Mouse (Mus musculus) stomach, postnatal 0 days (tissue): ENCODE measurements around the gene Plk5.

Experiments used
- CTCF ChIP-seq: IDR thresholded peaks from 2 replicates; pipeline ENCODE4 v1.5.1; 2016; ENCODE audit warnings: antibody characterized with exemption, low read depth, mild to moderate bottlenecking, moderate library complexity
- EP300 ChIP-seq: optimal IDR thresholded peaks from 2 replicates; pipeline ENCODE3; 2016; ENCODE audit warnings: antibody characterized with exemption

DNA sequence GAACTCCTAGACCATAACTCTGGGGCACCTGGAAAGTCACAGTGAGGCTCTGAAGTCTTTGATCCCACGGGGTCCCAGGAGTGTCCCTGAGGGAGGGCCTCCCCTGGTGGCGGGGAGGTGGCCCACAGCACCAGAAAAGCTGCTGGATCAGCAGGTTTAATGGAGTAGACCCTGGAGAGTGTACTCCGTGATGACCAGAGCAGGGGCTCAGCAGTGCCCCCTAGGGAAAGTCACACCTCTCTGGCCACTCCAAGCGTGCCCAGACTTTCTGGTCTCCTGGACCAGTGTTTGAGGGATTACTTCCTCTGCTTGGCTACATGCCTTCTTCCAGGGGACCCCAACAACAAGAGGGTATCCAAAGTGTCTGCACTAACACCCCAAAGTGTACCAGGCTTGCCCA lies 27.2 kb downstream of the Plk5 start:
- peak; percentile 42; the same call in 1 of the 2 replicates for TF ChIP-seq CTCF
- no peak for TF ChIP-seq EP300
